Mouse (Mus musculus): ENCODE data around the gene Shroom3. TPM values are rescaled to one million over a fixed set of nuclear protein-coding genes. Genes with fewer than 3 reads are reported as not detected.

Gene Shroom3
- total and polyA plus RNA-seq, 3 experiments = 0.04 to 0.11 TPM; not detected in 1

GRCm38 (mm10) chr5:92935883-92936282 lies 252.6 kb downstream of the Shroom3 start:
- Histone ChIP-seq H3K4me1 (ENCODE audit: control insufficient read depth in 1 of 2, insufficient read depth in 2 of 2) (peaks cover 0 to 10% of the 10 kb centered on the region in 2 experiments; a peak in 2 of 4 replicates), H3K27ac (ENCODE audit: insufficient read depth, low read depth) (no peak overlapping the region), H3K36me3 (replicated peaks in 1 of 2; ENCODE audit: control insufficient read depth in 1 of 2, insufficient read depth in 1 of 2, low read length in 1 of 2) (no peaks in the 10 kb centered on the region), H3K27me3 (replicated peaks) (no peaks in the 10 kb centered on the region), H3K9ac (ENCODE audit: insufficient read depth, low read depth) (no peak overlapping the region), H3K9me3 (replicated peaks; ENCODE audit: low read length) (no peaks in the 10 kb centered on the region), H3K4me3 (replicated peaks in 1 of 3; ENCODE audit: low read depth in 2 of 3, low read length in 2 of 3, poor library complexity in 1 of 3) (no peak overlapping the region), H3K79me2 (replicated peaks; ENCODE audit: control insufficient read depth, extremely low read depth, insufficient read depth, poor library complexity, severe bottlenecking) (no peaks in the 10 kb centered on the region), H3K4me2 (ENCODE audit: insufficient read depth, low read depth, poor library complexity, severe bottlenecking) (no peak overlapping the region)
- in situ Hi-C loops (cut with MboI; ENCODE audit: low pct_ligation_motif_present, low pct_unique_long_range_greater_than_20kb, low sequenced_read_pairs) (loop anchor here (25.0 kb wide), 1 partner anchor 274 kb away; no protein-coding TSS in a partner anchor), dilution Hi-C loops (cut with MboI; ENCODE audit: extremely low pct_ligation_motif_present, extremely low pct_unique_long_range_greater_than_20kb, low sequenced_read_pairs) (no loop called here)
- TF ChIP-seq MYC (IDR thresholded peaks at IDR 0.05; ENCODE audit: low read depth, low read length) (no peak), ZNF384 (IDR thresholded peaks at IDR 0.05; ENCODE audit: low read depth, low read length) (no peak), CHD1 (IDR thresholded peaks at IDR 0.05; ENCODE audit: low read depth, low read length) (no peak), NELFE (IDR thresholded peaks at IDR 0.05; ENCODE audit: low read depth, low read length) (no peak), PAX5 (IDR thresholded peaks at IDR 0.05; ENCODE audit: low read length) (no peak), NRF1 (IDR thresholded peaks at IDR 0.05; ENCODE audit: low read depth, low read length) (no peak), CHD2 (IDR thresholded peaks at IDR 0.05; ENCODE audit: low read length) (no peak), BHLHE40 (IDR thresholded peaks at IDR 0.05; ENCODE audit: low read depth, low read length) (no peak), ZC3H11A (IDR thresholded peaks at IDR 0.05; ENCODE audit: low read depth, low read length) (no peak), MAX (IDR thresholded peaks at IDR 0.05; ENCODE audit: low read length) (no peak)
- no peak for DNase-seq (ENCODE audit: extremely low read depth)

- no peak for DNase-seq (ENCODE audit: extremely low read depth)
- no peaks in the 10 kb centered on the region for H3K79me2 ChIP-seq (replicated peaks; ENCODE audit: control insufficient read depth, extremely low read depth, insufficient read depth, poor library complexity, severe bottlenecking)
- H3K9me3 ChIP-seq (replicated peaks; ENCODE audit: low read length) = peaks cover 13% of the 10 kb centered on the region
- no peaks in the 10 kb centered on the region for H3K27me3 ChIP-seq (replicated peaks)
- TF ChIP-seq CTCF (conservative IDR thresholded peaks at IDR 0.05 in 1 of 2, IDR thresholded peaks at IDR 0.05 in 1 of 2; ENCODE audit: low read depth in 2 of 2, low read length in 2 of 2) = no peak
- TF ChIP-seq GABPA (IDR thresholded peaks at IDR 0.05; ENCODE audit: insufficient replicate concordance, low read depth, low read length) = no peak
- no peak for TF ChIP-seq USF2 (conservative IDR thresholded peaks at IDR 0.05; ENCODE audit: low read depth, low read length)
- TF ChIP-seq ZKSCAN1 (IDR thresholded peaks at IDR 0.05; ENCODE audit: borderline replicate concordance, low read depth, low read length) = no peak
- TF ChIP-seq ETS1 (conservative IDR thresholded peaks at IDR 0.05; ENCODE audit: low read depth, low read length) = no peak
- TF ChIP-seq POLR2AphosphoS2 (IDR thresholded peaks at IDR 0.05; ENCODE audit: low read depth, low read length) = no peak
- in situ Hi-C loops (cut with MboI; ENCODE audit: low pct_ligation_motif_present, low pct_unique_long_range_greater_than_20kb, low sequenced_read_pairs) = loop anchor here (25.0 kb wide), 1 partner anchor 275 kb away; no protein-coding TSS in a partner anchor
- H3K4me1 ChIP-seq (ENCODE audit: control insufficient read depth in 1 of 2, insufficient read depth in 2 of 2) = peaks cover 0 to 10% of the 10 kb centered on the region in 2 experiments; a peak in 2 of 4 replicates
- H3K4me2 ChIP-seq (ENCODE audit: insufficient read depth, low read depth, poor library complexity, severe bottlenecking) = no peak overlapping the region
- no peak overlapping the region for H3K4me3 ChIP-seq (replicated peaks in 1 of 3; ENCODE audit: low read depth in 2 of 3, low read length in 2 of 3, poor library complexity in 1 of 3)
- H3K9ac ChIP-seq (ENCODE audit: insufficient read depth, low read depth) = no peak overlapping the region
- no peaks in the 10 kb centered on the region for H3K36me3 ChIP-seq (replicated peaks in 1 of 2; ENCODE audit: control insufficient read depth in 1 of 2, insufficient read depth in 1 of 2, low read length in 1 of 2)
- dilution Hi-C loops (cut with MboI; ENCODE audit: extremely low pct_ligation_motif_present, extremely low pct_unique_long_range_greater_than_20kb, low sequenced_read_pairs) = no loop called here
- no peak overlapping the region for H3K27ac ChIP-seq (ENCODE audit: insufficient read depth, low read depth)
These were observed 254.5 kb downstream of the Shroom3 start for GRCm38 (mm10) chr5:92937701-92938100.
